Mouse (Mus musculus) cortical plate, adult 2 months (tissue): Measurements from ENCODE around the gene Col4a1.

Experiments
- CTCF ChIP-seq: fragments of 200-500 bp; IDR thresholded peaks from 2 replicates; pipeline ENCODE4 v1.5.1; 2011; ENCODE audit warnings: mild to moderate bottlenecking, control low read depth, low read length; ENCODE audit not compliant: insufficient read depth; ENCODE audit errors: extremely low read depth
- POLR2A ChIP-seq: fragments of 200-500 bp; IDR thresholded peaks from 2 replicates; pipeline ENCODE4 v1.6.1; 2011; ENCODE audit warnings: mild to moderate bottlenecking, low read length, control low read depth; ENCODE audit not compliant: insufficient read depth; ENCODE audit errors: extremely low read depth

- TF ChIP-seq POLR2A (no peak), CTCF (no peak)
Measured at GRCm38 (mm10) chr8:11197261-11197660, 115.4 kb downstream of the Col4a1 start.
